Mouse (Mus musculus): Measurements from ENCODE around the gene Srrm4.

Srrm4 gene

GRCm38 (mm10) chr5:116406507-116406906 lies 185.1 kb downstream of the Srrm4 start:
- DNase-seq (ENCODE audit: low spot score in 2 of 2): no peak

DNA sequence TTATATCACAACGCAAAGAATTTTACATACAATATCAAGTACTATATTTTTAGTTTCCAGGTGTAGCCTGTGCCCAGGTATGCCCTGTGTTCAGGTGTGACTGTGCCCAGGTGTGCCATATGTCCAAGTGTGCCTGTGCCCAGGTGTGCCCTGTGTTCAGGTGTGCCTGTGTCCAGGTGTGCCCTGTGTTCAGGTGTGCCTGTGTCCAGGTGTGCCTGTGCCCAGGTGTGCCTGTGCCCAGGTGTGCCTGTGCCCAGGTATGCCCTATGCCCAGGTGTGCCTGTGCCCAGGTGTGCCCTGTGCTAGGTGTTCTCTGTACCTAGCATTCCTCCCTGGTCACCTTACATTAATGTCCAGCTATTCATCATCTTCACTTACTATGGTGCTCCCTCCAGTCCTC lies 185.7 kb downstream of the Srrm4 start:
- no peak for DNase-seq (ENCODE audit: low spot score in 2 of 2)

DNA sequence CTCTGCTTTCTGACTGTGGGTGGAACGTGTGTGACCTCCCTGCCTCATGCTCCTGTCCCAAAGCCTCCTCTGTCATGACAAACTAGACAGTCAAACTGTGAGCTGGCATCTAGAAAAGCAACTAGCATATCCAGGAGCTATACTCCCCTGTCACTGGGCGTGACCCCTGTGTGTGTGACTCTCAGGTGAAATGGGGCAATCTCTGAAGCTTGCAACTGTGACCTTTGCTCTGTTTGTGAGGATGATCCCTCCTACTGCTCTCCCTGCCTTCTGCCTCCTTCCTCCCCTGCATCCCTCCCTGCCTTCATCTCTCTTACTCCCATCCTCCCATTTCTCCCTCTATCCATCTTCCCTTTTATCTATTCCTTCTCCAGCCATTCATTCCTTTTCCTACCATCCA lies 187.6 kb downstream of the Srrm4 start:
- DNase-seq (ENCODE audit: low spot score in 2 of 2): no peak

DNA sequence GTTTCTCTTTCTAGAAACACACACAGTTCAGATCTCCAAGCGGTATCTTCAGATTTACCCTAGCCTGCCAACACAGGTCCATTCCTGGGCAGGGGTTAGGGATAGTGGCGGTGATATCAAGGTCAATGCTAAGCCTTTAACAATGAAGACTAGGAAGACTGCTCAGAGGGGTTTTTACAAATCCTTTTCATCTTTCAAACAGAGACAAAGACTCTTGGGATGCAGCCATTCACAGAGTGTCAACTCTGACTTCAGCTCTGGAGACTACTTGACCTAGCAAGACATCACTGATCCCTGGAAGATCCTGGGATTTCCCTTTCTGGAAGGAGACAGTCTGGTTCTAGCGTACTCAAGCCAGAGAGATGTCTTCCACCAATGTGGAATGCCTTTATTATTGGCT lies 190.8 kb downstream of the Srrm4 start:
- DNase-seq (ENCODE audit: low spot score in 2 of 2): no peak

GRCm38 (mm10) chr5:116400042-116400730 lies 191.4 kb downstream of the Srrm4 start:
- DNase-seq (ENCODE audit: low spot score in 2 of 2): no peak

GRCm38 (mm10) chr5:116396104-116396503 lies 195.5 kb downstream of the Srrm4 start:
- no peak for DNase-seq (ENCODE audit: low spot score in 2 of 2)

DNA sequence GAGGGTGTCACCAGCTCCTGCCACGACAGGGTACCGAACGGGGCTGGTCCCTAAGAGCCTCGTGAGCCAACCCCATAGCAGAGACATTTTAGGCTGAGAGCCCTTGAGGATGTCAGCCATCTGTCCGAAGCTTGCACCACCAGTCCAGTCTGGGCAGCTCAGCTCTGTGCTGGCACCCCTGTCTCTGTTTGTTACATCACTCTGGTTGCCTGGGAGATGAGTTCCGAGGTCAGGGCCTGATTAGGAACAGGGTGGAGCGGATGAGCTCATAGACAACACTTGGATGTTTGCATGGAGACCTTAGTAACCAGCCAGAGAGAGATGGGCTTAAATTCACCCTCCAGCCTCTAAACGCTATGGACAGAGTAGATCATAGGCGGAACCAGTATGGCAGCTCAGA lies 199.0 kb downstream of the Srrm4 start:
- DNase-seq (ENCODE audit: low spot score in 2 of 2): no peak

DNA sequence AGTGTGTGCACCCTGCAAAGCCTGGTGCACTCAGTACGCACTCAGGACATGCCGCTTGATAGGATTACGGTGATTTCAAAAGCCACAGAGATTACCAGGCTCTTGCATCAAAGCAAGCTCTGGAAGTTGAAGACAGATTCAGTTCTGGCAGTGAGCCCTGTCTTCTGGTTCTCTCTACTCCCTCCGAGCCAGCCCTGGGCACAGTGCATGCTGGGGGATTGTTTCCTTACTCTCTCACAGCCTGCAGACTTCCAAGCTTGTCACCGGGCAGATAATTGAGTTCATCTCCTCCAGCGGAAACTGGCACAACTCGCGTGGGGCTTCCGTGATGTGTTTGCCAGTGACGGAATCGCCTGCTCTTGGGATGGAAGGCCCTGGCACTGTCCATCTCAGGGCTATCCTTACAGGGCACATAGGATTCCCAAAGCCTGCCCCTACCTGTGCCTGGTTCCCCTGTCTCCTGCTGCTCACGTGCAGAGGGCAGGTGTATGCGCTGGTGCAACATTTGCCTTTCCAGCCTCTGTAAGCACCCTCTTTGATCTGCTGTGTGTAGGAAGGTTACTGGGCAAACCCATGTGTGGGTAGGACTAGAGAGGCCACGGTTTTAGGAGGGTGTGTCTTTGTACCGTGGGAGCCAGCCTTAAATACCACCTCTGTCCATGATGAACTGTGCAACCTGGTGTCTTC lies 201.6 kb downstream of the Srrm4 start:
- peak; percentile 25 to 31 for DNase-seq (ENCODE audit: low spot score in 2 of 2)

- no peak for DNase-seq (ENCODE audit: low spot score in 2 of 2)
Measured at GRCm38 (mm10) chr5:116389321-116389720, 202.3 kb downstream of the Srrm4 start.
